Mouse (Mus musculus) intestine, embryonic 16.5 days (tissue): ENCODE measurements around the gene Mgrn1. TPM values are rescaled to one million over a fixed set of nuclear protein-coding genes. Genes with fewer than 3 reads are reported as not detected.

ENCODE experiments used
- ATAC-seq: fragments of 200-750 bp; cut with Nextera tagmentation; 2 replicates; pipeline ENCODE4 v1.8.0; 2017; ENCODE audit warnings: moderate TSS enrichment, moderate library complexity
- H3K27ac ChIP-seq: fragments of 300-500 bp; sonication (generic); 2 replicates; pipeline ENCODE4 v1.5.1; 2014; ENCODE audit warnings: mild to moderate bottlenecking, low read length
- H3K27me3 ChIP-seq: fragments of 300-500 bp; sonication (generic); replicated peaks from 2 replicates; pipeline ENCODE4 v1.6.1; 2014; ENCODE audit warnings: low read length, control low read depth, mixed read lengths; ENCODE audit not compliant: control insufficient read depth, insufficient read depth
- H3K36me3 ChIP-seq: fragments of 300-500 bp; sonication (generic); 2 replicates; pipeline ENCODE4 v1.6.1; 2014; ENCODE audit warnings: low read length, control low read depth; ENCODE audit not compliant: control insufficient read depth, insufficient read depth
- H3K4me1 ChIP-seq: fragments of 300-500 bp; sonication (generic); 2 replicates; pipeline ENCODE4 v1.6.1; 2014; ENCODE audit warnings: low read length, control low read depth, mixed read lengths; ENCODE audit not compliant: control insufficient read depth, insufficient read depth
- H3K4me2 ChIP-seq: fragments of 300-500 bp; sonication (generic); 2 replicates; pipeline ENCODE4 v1.6.1; 2014; ENCODE audit warnings: low read depth, low read length, control low read depth
- H3K4me3 ChIP-seq: fragments of 300-500 bp; sonication (generic); 2 replicates; pipeline ENCODE4 v1.5.1; 2014; ENCODE audit warnings: mild to moderate bottlenecking, low read length
- H3K9ac ChIP-seq: fragments of 300-500 bp; sonication (generic); 2 replicates; pipeline ENCODE4 v1.6.1; 2014; ENCODE audit warnings: low read depth, low read length
- H3K9me3 ChIP-seq: fragments of 300-500 bp; sonication (generic); 2 replicates; pipeline ENCODE4 v1.6.1; 2016; ENCODE audit warnings: low read length, control low read depth; ENCODE audit not compliant: control insufficient read depth
- whole genome bisulfite sequencing: fragments of 180-500 bp; shearing (Covaris S2); extraction: QIAGEN DNeasy Blood & Tissue Kit; methylation state at CpG from one replicate; pipeline ENCODE4 v1.1.7; 2014; 5-methylcytosine and 5-hydroxymethylcytosine counted together
- polyA plus RNA-seq: library from polyadenylated mRNA; unstranded; fragments of >200 nt; fragmentation: Nextera tagmentation; extraction: Ambion mirVana; gene quantifications from 2 replicates; pipeline ENCODE4 v1.2.1, GENCODE M21; 2015

Gene Mgrn1
- polyA plus RNA-seq, 1 experiment from 2014 or later: 82.7 TPM

GRCm38 (mm10) chr16:4978275-4979051 lies 92.4 kb downstream of the Mgrn1 start:
- H3K4me3 ChIP-seq: no peak overlapping the region
- no peaks in the 10 kb centered on the region for H3K36me3 ChIP-seq
- no peak overlapping the region for H3K27ac ChIP-seq
- no peaks in the 10 kb centered on the region for H3K9me3 ChIP-seq
- 47% methylated on average over 5 of the region's 5 CpGs for WGBS
- no peak overlapping the region for H3K4me2 ChIP-seq
- no peaks in the 10 kb centered on the region for H3K27me3 ChIP-seq
- no peaks in the 10 kb centered on the region; the same call in 1 of the 2 replicates for H3K4me1 ChIP-seq
- H3K9ac ChIP-seq: no peak overlapping the region
- no peak for ATAC-seq

- no peak overlapping the region for H3K27ac ChIP-seq
- H3K9me3 ChIP-seq: no peaks in the 10 kb centered on the region
- H3K9ac ChIP-seq: no peak overlapping the region
- no peak overlapping the region for H3K4me2 ChIP-seq
- H3K36me3 ChIP-seq: no peaks in the 10 kb centered on the region
- no peak overlapping the region for H3K4me3 ChIP-seq
- 68% methylated on average over 4 of the region's 4 CpGs for WGBS
- H3K4me1 ChIP-seq: no peaks in the 10 kb centered on the region; the same call in 1 of the 2 replicates
- ATAC-seq: peak; percentile 69; the same call in 1 of the 2 replicates
- H3K27me3 ChIP-seq: no peaks in the 10 kb centered on the region
Observed at GRCm38 (mm10) chr16:4979755-4980380, 93.8 kb downstream of the Mgrn1 start.

- Histone ChIP-seq H3K27ac (no peak overlapping the region), H3K4me2 (no peak overlapping the region), H3K9ac (no peak overlapping the region), H3K27me3 (no peaks in the 10 kb centered on the region), H3K4me1 (no peaks in the 10 kb centered on the region), H3K4me3 (no peak overlapping the region), H3K9me3 (no peaks in the 10 kb centered on the region), H3K36me3 (no peaks in the 10 kb centered on the region)
- 92% methylated on average over 12 of the region's 12 CpGs for WGBS
- no peak for ATAC-seq
Observed at GRCm38 (mm10) chr16:4984717-4985116, 98.7 kb downstream of the Mgrn1 start.

Other genes with a start within 250 kb of the Mgrn1 start
- gene Vasn, start 246.3 kb upstream of the Mgrn1 start, polyA plus RNA-seq: 13.5 and 13.6 TPM in 2 replicates
- 90.5 and 92.5 TPM in 2 replicates for gene Dnaja3, start 246.3 kb upstream of the Mgrn1 start, polyA plus RNA-seq
- gene Coro7, start 206.5 kb upstream of the Mgrn1 start, polyA plus RNA-seq: 29.2 and 30.5 TPM in 2 replicates
- gene Nmral1, start 166.9 kb upstream of the Mgrn1 start, polyA plus RNA-seq: 35.3 and 45.9 TPM in 2 replicates
- gene Hmox2, start 159.9 kb upstream of the Mgrn1 start, polyA plus RNA-seq: 87.5 and 88.7 TPM in 2 replicates
- gene Cdip1, start 96.0 kb upstream of the Mgrn1 start, polyA plus RNA-seq: 97.2 and 100 TPM in 2 replicates
- 0.09 and 0.22 TPM in 2 replicates for gene 4930562C15Rik, start 50.8 kb upstream of the Mgrn1 start, polyA plus RNA-seq
- 33.7 and 35.5 TPM in 2 replicates for gene Ubald1, start 5.9 kb upstream of the Mgrn1 start, polyA plus RNA-seq
- gene Nudt16l1, start 52.5 kb downstream of the Mgrn1 start, polyA plus RNA-seq: 144 TPM in 2 replicates
- 39.7 and 41.3 TPM in 2 replicates for gene Anks3, start 78.0 kb downstream of the Mgrn1 start, polyA plus RNA-seq
- 0.11 TPM in 1 of 2 replicates, not detected in the other for gene Sept12, start 111.6 kb downstream of the Mgrn1 start, polyA plus RNA-seq
- gene Smim22, start 121.0 kb downstream of the Mgrn1 start, polyA plus RNA-seq: 133 and 146 TPM in 2 replicates
- gene Rogdi, start 127.3 kb downstream of the Mgrn1 start, polyA plus RNA-seq: 51.6 TPM in 2 replicates
- 139 and 140 TPM in 2 replicates for gene Glyr1, start 163.6 kb downstream of the Mgrn1 start, polyA plus RNA-seq
- gene Ubn1, start 163.8 kb downstream of the Mgrn1 start, polyA plus RNA-seq: 11.1 and 12.4 TPM in 2 replicates
- gene Ppl, start 246.2 kb downstream of the Mgrn1 start, polyA plus RNA-seq: 3.1 and 3.4 TPM in 2 replicates